Mouse (Mus musculus): Measurements from ENCODE around the gene Usp29.

Gene Usp29

DNA sequence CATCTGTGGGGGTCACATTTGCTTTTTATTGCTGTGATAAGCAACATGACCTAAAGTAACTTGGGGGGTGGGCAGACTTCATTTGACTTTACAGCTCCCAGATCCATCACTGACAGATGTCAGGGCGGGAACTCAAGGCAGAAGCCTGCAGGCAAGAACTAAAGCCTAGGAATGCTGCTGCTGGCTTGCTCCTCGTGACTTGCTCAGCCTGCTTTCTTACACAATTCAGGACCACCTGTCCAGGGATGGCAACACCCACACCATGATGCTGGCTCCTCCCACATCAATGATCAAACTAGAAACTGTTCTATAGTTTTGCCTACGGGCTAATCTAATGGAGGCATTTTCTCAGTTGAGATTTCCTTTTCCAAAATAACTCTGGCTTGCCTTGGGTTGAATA, 63.4 kb downstream of the Usp29 start:
- in situ Hi-C loops (cut with MboI; ENCODE audit: low pct_unique_long_range_greater_than_20kb in 1 of 2, low sequenced_read_pairs in 2 of 2, unreplicated experiment in 1 of 2): loop anchor here in 1 of 2 experiments (10.0 kb wide), 1 partner anchor 59 kb away; the partner anchor contains the start of genes Peg3 and Usp29

DNA sequence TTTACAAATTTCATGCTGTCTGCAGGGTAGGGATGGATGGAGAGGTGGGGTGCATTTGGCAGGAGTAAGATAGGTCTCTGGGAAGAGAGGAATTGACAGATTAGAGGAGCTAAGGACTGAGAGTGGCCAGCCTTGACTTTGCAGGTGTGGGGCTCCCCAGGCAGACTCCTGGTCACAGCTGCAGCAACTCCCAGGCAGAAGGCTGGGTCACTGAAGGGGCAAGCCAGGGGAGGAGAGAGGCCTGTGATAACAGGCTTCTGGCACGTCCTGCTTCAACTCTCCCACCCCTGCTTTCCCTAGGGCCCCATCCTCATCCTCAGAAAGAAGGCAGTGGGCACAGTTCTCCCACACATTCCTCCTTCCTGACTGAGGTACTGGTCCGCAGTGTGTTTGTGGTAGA, 67.0 kb downstream of the Usp29 start:
- in situ Hi-C loops (cut with MboI; ENCODE audit: low pct_unique_long_range_greater_than_20kb in 1 of 2, low sequenced_read_pairs in 2 of 2, unreplicated experiment in 1 of 2): loop anchor here in 1 of 2 experiments (10.0 kb wide), 1 partner anchor 63 kb away; the partner anchor contains the start of genes Peg3 and Usp29

- in situ Hi-C loops (cut with MboI; ENCODE audit: low pct_unique_long_range_greater_than_20kb in 1 of 2, low sequenced_read_pairs in 2 of 2, unreplicated experiment in 1 of 2): loop anchor here in 1 of 2 experiments (10.0 kb wide), 1 partner anchor 64 kb away; the partner anchor contains the start of genes Peg3 and Usp29
Observed at GRCm38 (mm10) chr7:6799105-6799805, 68.9 kb downstream of the Usp29 start.

GRCm38 (mm10) chr7:6800586-6801441, 70.4 kb downstream of the Usp29 start:
- in situ Hi-C loops (cut with MboI; ENCODE audit: low pct_unique_long_range_greater_than_20kb in 1 of 2, low sequenced_read_pairs in 2 of 2, unreplicated experiment in 1 of 2): no loop called here

DNA sequence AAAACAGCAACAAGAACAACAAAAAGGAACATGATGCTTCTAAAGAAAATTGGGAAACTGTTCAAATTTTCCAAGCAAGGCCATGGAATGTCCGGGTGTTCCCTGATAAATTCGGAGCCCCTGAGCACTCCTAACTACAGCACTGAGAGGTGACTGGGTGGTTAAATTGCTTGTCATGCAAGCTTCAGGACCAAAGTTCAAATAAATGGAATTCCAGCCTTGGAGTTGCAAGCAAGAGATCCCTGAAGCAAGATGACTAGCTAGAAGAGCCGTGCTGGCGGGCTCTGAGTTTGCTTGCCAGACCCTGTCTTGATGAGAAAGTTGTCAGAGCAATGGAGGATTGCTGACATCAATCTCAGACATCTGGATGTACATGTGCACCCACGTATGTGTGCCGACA, 71.3 kb downstream of the Usp29 start:
- in situ Hi-C loops (cut with MboI; ENCODE audit: low pct_unique_long_range_greater_than_20kb in 1 of 2, low sequenced_read_pairs in 2 of 2, unreplicated experiment in 1 of 2): no loop called here

GRCm38 (mm10) chr7:6810556-6810955, 80.2 kb downstream of the Usp29 start:
- in situ Hi-C loops (cut with MboI; ENCODE audit: low pct_unique_long_range_greater_than_20kb in 1 of 2, low sequenced_read_pairs in 2 of 2, unreplicated experiment in 1 of 2): no loop called here

- in situ Hi-C loops (cut with MboI; ENCODE audit: low pct_unique_long_range_greater_than_20kb in 1 of 2, low sequenced_read_pairs in 2 of 2, unreplicated experiment in 1 of 2): no loop called here
Observed at GRCm38 (mm10) chr7:6814971-6815370, 84.6 kb downstream of the Usp29 start.

DNA sequence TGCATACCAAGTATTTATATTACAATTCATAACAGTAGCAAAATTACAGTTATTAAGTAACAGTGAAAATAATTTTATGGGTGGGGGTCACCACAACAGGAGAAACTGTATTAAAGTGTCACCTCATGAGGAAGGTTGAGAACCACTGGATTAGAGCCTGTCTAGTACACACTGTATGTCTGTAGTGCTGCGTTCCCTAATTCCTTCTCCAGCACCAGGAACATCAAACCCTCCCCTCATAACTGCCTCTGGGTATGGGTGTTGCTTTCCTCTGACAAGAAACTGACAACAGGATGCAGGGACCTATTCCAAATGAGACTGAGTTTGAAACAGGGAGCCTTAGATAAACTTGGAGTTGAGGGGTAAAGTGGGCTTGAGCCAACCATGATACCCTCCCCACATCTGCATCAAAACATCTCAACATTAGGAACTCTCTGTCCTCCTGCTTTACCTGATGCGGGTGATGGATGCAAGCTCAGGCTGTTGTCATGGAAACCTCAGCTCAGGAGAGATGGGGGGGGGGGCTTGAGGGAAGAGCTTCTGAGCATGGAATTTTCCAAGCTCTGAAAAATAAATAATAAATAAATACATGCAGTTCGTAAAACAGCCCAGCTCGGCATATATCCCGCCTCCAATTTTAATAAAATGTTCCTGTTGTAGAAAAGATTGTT, 86.5 kb downstream of the Usp29 start:
- in situ Hi-C loops (cut with MboI; ENCODE audit: low pct_unique_long_range_greater_than_20kb in 1 of 2, low sequenced_read_pairs in 2 of 2, unreplicated experiment in 1 of 2): no loop called here

DNA sequence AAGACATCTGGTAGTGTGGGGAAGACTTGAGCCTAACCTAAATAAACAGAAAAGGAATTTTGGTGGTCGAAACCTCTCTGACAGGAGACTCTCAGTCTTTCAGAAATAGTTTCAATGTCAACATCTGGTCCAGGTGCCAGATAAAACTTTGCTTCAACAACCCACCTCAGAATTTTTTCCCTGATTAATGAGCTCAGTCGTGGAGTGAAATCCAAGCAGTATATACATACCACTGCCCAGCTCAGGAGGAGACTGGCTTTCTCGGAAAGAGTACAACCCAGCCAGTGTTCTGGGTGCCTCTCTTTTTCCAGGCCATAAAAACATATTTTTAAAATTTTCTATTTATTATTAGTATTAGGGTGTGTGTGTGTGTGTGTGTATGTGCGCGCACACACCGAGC, 89.9 kb downstream of the Usp29 start:
- in situ Hi-C loops (cut with MboI; ENCODE audit: low pct_unique_long_range_greater_than_20kb in 1 of 2, low sequenced_read_pairs in 2 of 2, unreplicated experiment in 1 of 2): no loop called here

DNA sequence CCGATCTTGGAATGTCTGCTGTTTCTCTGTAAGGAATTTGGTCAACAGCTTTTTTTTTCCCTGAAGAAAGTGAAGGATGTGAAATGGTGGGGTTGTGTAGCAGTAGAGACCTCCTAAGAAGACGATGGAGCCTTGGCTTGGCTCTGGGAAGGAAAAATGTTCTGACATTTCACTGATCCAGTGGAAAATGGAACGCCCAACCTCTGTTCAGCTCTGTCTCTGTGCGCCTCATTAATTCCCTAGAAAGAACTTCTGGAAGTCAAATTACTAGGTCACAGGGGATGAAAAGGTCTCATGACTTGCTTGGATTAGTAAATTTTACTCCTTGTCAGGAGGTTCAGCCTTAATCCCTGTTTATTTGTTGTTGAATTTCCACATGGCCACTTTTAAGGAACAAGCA, 92.3 kb downstream of the Usp29 start:
- in situ Hi-C loops (cut with MboI; ENCODE audit: low pct_unique_long_range_greater_than_20kb in 1 of 2, low sequenced_read_pairs in 2 of 2, unreplicated experiment in 1 of 2): no loop called here

- in situ Hi-C loops (cut with MboI; ENCODE audit: low pct_unique_long_range_greater_than_20kb in 1 of 2, low sequenced_read_pairs in 2 of 2, unreplicated experiment in 1 of 2): no loop called here
Observed at GRCm38 (mm10) chr7:6823673-6824072, 93.3 kb downstream of the Usp29 start.

GRCm38 (mm10) chr7:6825966-6826647, 95.7 kb downstream of the Usp29 start:
- in situ Hi-C loops (cut with MboI; ENCODE audit: low pct_unique_long_range_greater_than_20kb in 1 of 2, low sequenced_read_pairs in 2 of 2, unreplicated experiment in 1 of 2): no loop called here

DNA sequence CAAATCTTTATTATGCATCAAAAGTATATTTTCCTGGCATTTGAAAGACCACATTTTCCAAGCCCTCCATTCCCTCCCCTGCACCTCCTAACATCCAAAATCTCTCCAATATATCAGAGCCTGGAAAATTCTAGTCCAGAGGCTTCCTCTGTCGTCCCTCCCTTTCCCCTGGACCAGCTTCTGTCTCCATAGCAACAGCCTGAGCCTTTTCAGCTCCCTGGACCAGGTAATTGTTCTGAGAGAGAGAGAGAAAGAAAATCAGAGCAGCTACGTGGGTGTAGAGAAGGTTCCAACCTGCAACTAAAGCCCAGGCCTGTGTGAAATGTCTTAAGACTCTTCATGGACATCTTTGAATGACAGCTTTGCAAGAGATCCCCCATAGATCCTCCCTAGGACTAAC, 98.8 kb downstream of the Usp29 start:
- in situ Hi-C loops (cut with MboI; ENCODE audit: low pct_unique_long_range_greater_than_20kb in 1 of 2, low sequenced_read_pairs in 2 of 2, unreplicated experiment in 1 of 2): no loop called here

DNA sequence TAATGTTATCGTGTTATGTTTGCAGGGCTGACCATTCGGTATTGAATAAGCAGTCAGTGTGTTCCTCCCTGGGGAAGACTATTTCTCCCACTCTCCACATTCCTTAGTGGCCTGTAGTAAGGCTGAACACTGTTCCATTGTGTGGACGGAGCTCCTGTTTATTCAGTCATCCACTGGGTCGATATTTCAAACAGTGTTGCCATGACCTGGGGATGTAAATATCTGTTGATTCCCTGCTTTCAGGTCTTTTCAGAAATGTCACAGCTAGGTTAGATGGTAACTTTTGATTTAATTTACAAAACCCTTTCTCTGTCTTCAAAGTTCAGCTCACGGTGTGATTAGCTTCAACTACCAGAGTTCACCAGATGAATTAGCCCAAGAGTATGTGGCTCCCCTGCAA, 104.6 kb downstream of the Usp29 start:
- in situ Hi-C loops (cut with MboI; ENCODE audit: low pct_unique_long_range_greater_than_20kb in 1 of 2, low sequenced_read_pairs in 2 of 2, unreplicated experiment in 1 of 2): no loop called here

DNA sequence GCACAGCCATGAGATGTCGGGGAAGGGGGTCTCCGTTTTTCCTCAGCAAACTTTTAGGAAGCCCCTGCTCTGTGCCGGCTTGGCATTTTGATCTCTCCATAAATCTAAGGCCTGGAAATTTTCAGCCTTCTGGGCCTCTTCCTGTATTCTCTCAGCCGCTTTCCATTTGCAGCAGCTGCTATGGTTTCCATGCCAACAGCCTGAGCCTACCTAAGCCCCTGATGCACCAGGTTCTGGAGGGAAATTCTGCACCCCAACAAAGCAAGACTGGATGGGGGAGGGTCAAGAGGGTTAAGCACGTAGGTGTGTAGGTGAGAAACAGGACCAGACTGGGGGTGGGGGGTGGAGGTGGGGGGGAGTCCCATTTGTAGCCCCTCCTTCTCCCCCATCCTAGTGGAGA, 105.0 kb downstream of the Usp29 start:
- in situ Hi-C loops (cut with MboI; ENCODE audit: low pct_unique_long_range_greater_than_20kb in 1 of 2, low sequenced_read_pairs in 2 of 2, unreplicated experiment in 1 of 2): no loop called here

DNA sequence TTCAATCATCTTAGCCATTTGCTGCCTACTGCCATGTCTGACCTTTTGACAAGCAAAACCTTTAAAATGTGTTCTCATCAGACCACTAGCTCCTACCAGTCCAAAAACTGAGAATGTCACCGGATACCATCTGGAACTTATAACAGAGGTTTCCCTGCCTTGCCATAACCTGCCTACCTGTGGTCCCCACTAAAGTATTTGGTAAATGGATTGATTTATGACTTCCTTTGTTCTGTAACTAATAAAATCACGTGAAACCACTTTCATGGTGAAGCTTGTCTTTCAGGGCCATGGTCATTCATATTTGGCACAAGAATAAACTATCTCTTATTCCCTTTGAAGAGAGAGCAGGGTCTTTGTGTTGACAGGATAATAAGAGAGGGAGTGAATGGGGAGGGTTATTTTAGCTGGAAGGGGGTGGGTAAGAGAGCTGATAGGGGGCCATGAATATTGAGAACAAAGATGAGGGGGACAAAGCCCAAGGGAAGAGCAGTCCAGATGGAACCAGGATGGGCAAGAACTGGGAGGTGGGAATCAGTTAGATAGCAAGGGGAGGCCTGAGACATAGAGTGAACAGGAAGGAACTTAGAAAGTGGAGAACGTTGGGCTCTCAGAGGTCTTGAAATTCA, 107.0 kb downstream of the Usp29 start:
- in situ Hi-C loops (cut with MboI; ENCODE audit: low pct_unique_long_range_greater_than_20kb in 1 of 2, low sequenced_read_pairs in 2 of 2, unreplicated experiment in 1 of 2): no loop called here

GRCm38 (mm10) chr7:6837926-6838554, 107.7 kb downstream of the Usp29 start:
- in situ Hi-C loops (cut with MboI; ENCODE audit: low pct_unique_long_range_greater_than_20kb in 1 of 2, low sequenced_read_pairs in 2 of 2, unreplicated experiment in 1 of 2): no loop called here

GRCm38 (mm10) chr7:6840860-6841259, 110.5 kb downstream of the Usp29 start:
- in situ Hi-C loops (cut with MboI; ENCODE audit: low pct_unique_long_range_greater_than_20kb in 1 of 2, low sequenced_read_pairs in 2 of 2, unreplicated experiment in 1 of 2): no loop called here
